Mouse (Mus musculus) lung, postnatal 0 days (tissue): ENCODE measurements around the gene Olfr1495. TPM values are rescaled to one million over a fixed set of nuclear protein-coding genes. Genes with fewer than 3 reads are reported as not detected.
"Not testable (repeated sequence)": the region's sequence is repeated elsewhere in the genome, so short reads cannot be mapped to it uniquely, and the experiment has no call there.

Source experiments
- ATAC-seq: fragments of 200-750 bp; cut with Nextera tagmentation; 2 replicates; pipeline ENCODE4 v1.8.0; 2017; ENCODE audit warnings: moderate library complexity
- DNase-seq: peaks from one replicate; pipeline ENCODE4 v3.0.0-alpha.2; 2016; ENCODE audit warnings: low spot score
- H3K27ac ChIP-seq: fragments of 300-500 bp; sonication (generic); 2 replicates; pipeline ENCODE4 v1.5.1; 2014; ENCODE audit warnings: antibody characterized with exemption, mild to moderate bottlenecking, low read length, mixed read lengths
- H3K27me3 ChIP-seq: fragments of 300-500 bp; sonication (generic); replicated peaks from 2 replicates; pipeline ENCODE4 v1.6.1; 2014; ENCODE audit warnings: low read length, mixed read lengths; ENCODE audit not compliant: insufficient read depth
- H3K36me3 ChIP-seq: fragments of 300-500 bp; sonication (generic); 2 replicates; pipeline ENCODE4 v1.6.1; 2014; ENCODE audit warnings: low read length, mixed read lengths; ENCODE audit not compliant: insufficient read depth
- H3K4me1 ChIP-seq: fragments of 300-500 bp; sonication (generic); 2 replicates; pipeline ENCODE4 v1.6.1; 2014; ENCODE audit warnings: antibody characterized with exemption, low read depth, low read length, mixed read lengths; ENCODE audit not compliant: insufficient read depth
- H3K4me2 ChIP-seq: fragments of 300-500 bp; sonication (generic); replicated peaks from 2 replicates; pipeline ENCODE4 v1.6.1; 2014; ENCODE audit warnings: low read depth, mild to moderate bottlenecking, low read length, moderate library complexity, mixed read lengths
- H3K4me3 ChIP-seq: fragments of 300-500 bp; sonication (generic); 2 replicates; pipeline ENCODE4 v1.5.1; 2014; ENCODE audit warnings: low read depth, low read length
- H3K9ac ChIP-seq: fragments of 300-500 bp; sonication (generic); replicated peaks from 2 replicates; pipeline ENCODE4 v1.6.1; 2014; ENCODE audit warnings: low read depth, mild to moderate bottlenecking
- H3K9me3 ChIP-seq: fragments of 300-500 bp; sonication (generic); 2 replicates; pipeline ENCODE4 v1.6.1; 2016; ENCODE audit warnings: low read length, mixed read lengths
- CTCF ChIP-seq: IDR thresholded peaks from 2 replicates; pipeline ENCODE4 v1.5.1; 2016; ENCODE audit warnings: antibody characterized with exemption, mild to moderate bottlenecking
- EP300 ChIP-seq: IDR thresholded peaks from 2 replicates; pipeline ENCODE4 v1.6.1; 2016; ENCODE audit warnings: antibody characterized with exemption, mild to moderate bottlenecking, control low read depth
- WGBS: fragments of 180-500 bp; shearing (Covaris S2); extraction: QIAGEN DNeasy Blood & Tissue Kit; methylation state at CpG from one replicate; pipeline ENCODE4 v1.1.7; 2014; 5-methylcytosine and 5-hydroxymethylcytosine counted together
- polyA plus RNA-seq: library from polyadenylated mRNA; unstranded; fragments of >200 nt; fragmentation: Nextera tagmentation; extraction: Ambion mirVana; gene quantifications from 2 replicates; pipeline ENCODE4 v1.2.1, GENCODE M21; 2015

Olfr1495 gene
- polyA plus RNA-seq, 1 experiment from 2014 or later: not detected

- H3K9me3 ChIP-seq: no peaks in the 10 kb centered on the region
- H3K4me2 ChIP-seq: no peak within 1 kb of the TSS
- no peaks in the 10 kb centered on the region for H3K4me1 ChIP-seq
- no peaks in the 10 kb centered on the region for H3K27me3 ChIP-seq
- TF ChIP-seq CTCF (no peak), EP300 (no peak)
- H3K27ac ChIP-seq: no peak within 1 kb of the TSS
- DNase-seq: no peak
- H3K36me3 ChIP-seq: no peaks in the 10 kb centered on the region
- no peak within 1 kb of the TSS for H3K9ac ChIP-seq
- H3K4me3 ChIP-seq: no peak within 1 kb of the TSS
- ATAC-seq: no peak
Measured at GRCm38 (mm10) chr19:13798102-13798501, 33.7 kb downstream of the Olfr1495 start, which contains the start of gene Olfr1497. Gene Olfr1497, minus strand, starts transcription at chr19:13798202.

GRCm38 (mm10) chr19:13805486-13805885 lies 41.1 kb downstream of the Olfr1495 start:
- not testable (repeated sequence) for ATAC-seq, H3K4me3 ChIP-seq, H3K27me3 ChIP-seq, H3K9me3 ChIP-seq, H3K9ac ChIP-seq, H3K36me3 ChIP-seq, DNase-seq, H3K27ac ChIP-seq, H3K4me2 ChIP-seq, H3K4me1 ChIP-seq
- 46% methylated on average over 1 of the region's 1 CpGs for whole genome bisulfite sequencing

GRCm38 (mm10) chr19:13812823-13813222 lies 48.4 kb downstream of the Olfr1495 start:
- DNase-seq (no peak), ATAC-seq (no peak)
- Histone ChIP-seq H3K9me3 (no peaks in the 10 kb centered on the region), H3K27ac (no peak overlapping the region), H3K4me1 (no peaks in the 10 kb centered on the region), H3K9ac (no peak overlapping the region), H3K36me3 (no peaks in the 10 kb centered on the region), H3K4me3 (no peak overlapping the region), H3K27me3 (no peaks in the 10 kb centered on the region), H3K4me2 (no peak overlapping the region)
- TF ChIP-seq CTCF (0 out of 2 replicates have a peak, but pooled peaks have one; percentile 2), EP300 (no peak)
- WGBS: 59% methylated on average over 2 of the region's 2 CpGs

GRCm38 (mm10) chr19:13818827-13819226 lies 54.4 kb downstream of the Olfr1495 start:
- no peak for ATAC-seq
- peak; percentile 8 for DNase-seq
- no peaks in the 10 kb centered on the region for H3K9me3 ChIP-seq
- 30% methylated on average over 5 of the region's 5 CpGs for WGBS
- H3K27ac ChIP-seq: no peak overlapping the region
- no peak overlapping the region for H3K4me3 ChIP-seq
- H3K4me1 ChIP-seq: no peaks in the 10 kb centered on the region
- H3K36me3 ChIP-seq: no peaks in the 10 kb centered on the region
- H3K9ac ChIP-seq: no peak overlapping the region
- no peak overlapping the region for H3K4me2 ChIP-seq
- H3K27me3 ChIP-seq: no peaks in the 10 kb centered on the region
- no peak for TF ChIP-seq EP300
- peak; percentile 21 for TF ChIP-seq CTCF

GRCm38 (mm10) chr19:13819347-13819746 lies 54.9 kb downstream of the Olfr1495 start, which contains the start of gene Olfr1499:
Gene Olfr1499, minus strand, starts transcription at chr19:13819447.
- H3K36me3 ChIP-seq: no peaks in the 10 kb centered on the region
- no peaks in the 10 kb centered on the region for H3K4me1 ChIP-seq
- no peak within 1 kb of the TSS for H3K27ac ChIP-seq
- H3K27me3 ChIP-seq: no peaks in the 10 kb centered on the region
- no peak within 1 kb of the TSS for H3K9ac ChIP-seq
- no peak within 1 kb of the TSS for H3K4me2 ChIP-seq
- TF ChIP-seq CTCF (no peak), EP300 (no peak)
- no peak for DNase-seq
- no peak within 1 kb of the TSS for H3K4me3 ChIP-seq
- ATAC-seq: no peak
- H3K9me3 ChIP-seq: no peaks in the 10 kb centered on the region

Other genes with a start within 250 kb of the Olfr1495 start
- not detected in 2 replicates for gene Olfr1480, start 236.7 kb upstream of the Olfr1495 start, polyA plus RNA-seq
- gene Olfr1484, start 181.1 kb upstream of the Olfr1495 start, polyA plus RNA-seq: not detected in 2 replicates
- gene Olfr1487, start 147.2 kb upstream of the Olfr1495 start, polyA plus RNA-seq: not detected in 2 replicates
- gene Olfr1489, start 133.0 kb upstream of the Olfr1495 start, polyA plus RNA-seq: not detected in 2 replicates
- gene Olfr1490, start 113.5 kb upstream of the Olfr1495 start, polyA plus RNA-seq: not detected in 2 replicates
- not detected in 2 replicates for gene Olfr1491, start 67.3 kb upstream of the Olfr1495 start, polyA plus RNA-seq
- gene Olfr1493-ps1, start 41.3 kb upstream of the Olfr1495 start, polyA plus RNA-seq: not detected in 2 replicates
- gene Olfr1494, start 24.9 kb upstream of the Olfr1495 start, polyA plus RNA-seq: not detected in 2 replicates
- not detected in 2 replicates for gene Olfr1496, start 13.3 kb downstream of the Olfr1495 start, polyA plus RNA-seq
- not detected in 2 replicates for gene Olfr1497, start 33.6 kb downstream of the Olfr1495 start, polyA plus RNA-seq
- not detected in 2 replicates for gene Olfr1499, start 54.8 kb downstream of the Olfr1495 start, polyA plus RNA-seq
- gene Olfr1500, start 65.9 kb downstream of the Olfr1495 start, polyA plus RNA-seq: not detected in 2 replicates
- gene Olfr1501, start 86.1 kb downstream of the Olfr1495 start, polyA plus RNA-seq: not detected in 2 replicates
- not detected in 2 replicates for gene Olfr1502, start 97.2 kb downstream of the Olfr1495 start, polyA plus RNA-seq
- not detected in 2 replicates for gene Olfr1504, start 133.3 kb downstream of the Olfr1495 start, polyA plus RNA-seq
- not detected in 2 replicates for gene Olfr1505, start 148.9 kb downstream of the Olfr1495 start, polyA plus RNA-seq